Mouse (Mus musculus): ENCODE results near the gene Stra6. TPM values are rescaled to one million over a fixed set of nuclear protein-coding genes. Genes with fewer than 3 reads are reported as not detected.

Stra6 gene
- polyA plus RNA-seq, 1 experiment from 2014 or later = 4.0 TPM

- no peaks in the 10 kb centered on the region for H3K4me1 ChIP-seq (ENCODE audit: insufficient read depth)
- H3K9ac ChIP-seq = no peak overlapping the region
- no peaks in the 10 kb centered on the region for H3K27me3 ChIP-seq (ENCODE audit: insufficient read depth, low read length)
- no peaks in the 10 kb centered on the region for H3K36me3 ChIP-seq (ENCODE audit: insufficient read depth)
- no peak overlapping the region for H3K27ac ChIP-seq (ENCODE audit: low read depth)
- WGBS = 58% methylated on average over 5 of the region's 5 CpGs
- no peak overlapping the region for H3K4me3 ChIP-seq (ENCODE audit: low read depth, low read length)
- no peak overlapping the region for H3K4me2 ChIP-seq
- DNase-seq (no peak), ATAC-seq (ENCODE audit: insufficient read depth) (no peak)
- H3K9me3 ChIP-seq (ENCODE audit: low read depth, low read length) = no peaks in the 10 kb centered on the region
- no peak for TF ChIP-seq CTCF (IDR thresholded peaks at IDR 0.05; ENCODE audit: low read depth)
Observed at GRCm38 (mm10) chr9:58028841-58029240, 34.7 kb upstream of the Stra6 start.

- 76% methylated on average over 6 of the region's 6 CpGs for WGBS
- Histone ChIP-seq H3K36me3 (ENCODE audit: insufficient read depth) (no peaks in the 10 kb centered on the region), H3K9me3 (ENCODE audit: low read depth, low read length) (no peaks in the 10 kb centered on the region), H3K9ac (no peak overlapping the region), H3K27ac (ENCODE audit: low read depth) (no peak overlapping the region), H3K4me1 (ENCODE audit: insufficient read depth) (no peaks in the 10 kb centered on the region), H3K4me3 (ENCODE audit: low read depth, low read length) (no peak overlapping the region), H3K4me2 (no peak overlapping the region), H3K27me3 (ENCODE audit: insufficient read depth, low read length) (no peaks in the 10 kb centered on the region)
- no peak for ATAC-seq (ENCODE audit: insufficient read depth)
- TF ChIP-seq CTCF (IDR thresholded peaks at IDR 0.05; ENCODE audit: low read depth) = no peak
- no peak for DNase-seq
Observed at GRCm38 (mm10) chr9:58029635-58030034, 34.0 kb upstream of the Stra6 start.

GRCm38 (mm10) chr9:58031895-58032294 is 31.7 kb upstream of the Stra6 start:
- no peak overlapping the region for H3K4me3 ChIP-seq (ENCODE audit: low read depth, low read length)
- no peaks in the 10 kb centered on the region for H3K4me1 ChIP-seq (ENCODE audit: insufficient read depth)
- ATAC-seq (ENCODE audit: insufficient read depth) = no peak
- DNase-seq = no peak
- no peak overlapping the region for H3K4me2 ChIP-seq
- no peak overlapping the region for H3K9ac ChIP-seq
- WGBS = 56% methylated on average over 5 of the region's 5 CpGs
- TF ChIP-seq CTCF (IDR thresholded peaks at IDR 0.05; ENCODE audit: low read depth) = no peak
- H3K27me3 ChIP-seq (ENCODE audit: insufficient read depth, low read length) = no peaks in the 10 kb centered on the region
- H3K27ac ChIP-seq (ENCODE audit: low read depth) = no peak overlapping the region
- no peaks in the 10 kb centered on the region for H3K9me3 ChIP-seq (ENCODE audit: low read depth, low read length)
- no peaks in the 10 kb centered on the region for H3K36me3 ChIP-seq (ENCODE audit: insufficient read depth)

GRCm38 (mm10) chr9:58035519-58035918 is 28.1 kb upstream of the Stra6 start:
- H3K27me3 ChIP-seq (ENCODE audit: insufficient read depth, low read length) = peaks cover 8% of the 10 kb centered on the region; the same call in 1 of the 2 replicates
- no peak overlapping the region for H3K4me3 ChIP-seq (ENCODE audit: low read depth, low read length)
- no peak for TF ChIP-seq CTCF (IDR thresholded peaks at IDR 0.05; ENCODE audit: low read depth)
- H3K9me3 ChIP-seq (ENCODE audit: low read depth, low read length) = no peaks in the 10 kb centered on the region
- WGBS = 50% methylated on average over 2 of the region's 2 CpGs
- H3K27ac ChIP-seq (ENCODE audit: low read depth) = no peak overlapping the region
- no peaks in the 10 kb centered on the region for H3K36me3 ChIP-seq (ENCODE audit: insufficient read depth)
- H3K9ac ChIP-seq = no peak overlapping the region
- no peak for DNase-seq
- no peaks in the 10 kb centered on the region for H3K4me1 ChIP-seq (ENCODE audit: insufficient read depth)
- no peak for ATAC-seq (ENCODE audit: insufficient read depth)
- no peak overlapping the region for H3K4me2 ChIP-seq

GRCm38 (mm10) chr9:58035951-58036698 is 27.5 kb upstream of the Stra6 start:
- no peak for DNase-seq
- no peaks in the 10 kb centered on the region for H3K9me3 ChIP-seq (ENCODE audit: low read depth, low read length)
- no peak overlapping the region for H3K27ac ChIP-seq (ENCODE audit: low read depth)
- peaks cover 8% of the 10 kb centered on the region; the same call in 1 of the 2 replicates for H3K27me3 ChIP-seq (ENCODE audit: insufficient read depth, low read length)
- no peak for ATAC-seq (ENCODE audit: insufficient read depth)
- 54% methylated on average over 7 of the region's 7 CpGs for WGBS
- no peaks in the 10 kb centered on the region for H3K4me1 ChIP-seq (ENCODE audit: insufficient read depth)
- H3K4me2 ChIP-seq = no peak overlapping the region
- H3K9ac ChIP-seq = no peak overlapping the region
- no peak for TF ChIP-seq CTCF (IDR thresholded peaks at IDR 0.05; ENCODE audit: low read depth)
- no peaks in the 10 kb centered on the region for H3K36me3 ChIP-seq (ENCODE audit: insufficient read depth)
- no peak overlapping the region for H3K4me3 ChIP-seq (ENCODE audit: low read depth, low read length)

GRCm38 (mm10) chr9:58036961-58037360 is 26.6 kb upstream of the Stra6 start:
- no peak overlapping the region for H3K4me3 ChIP-seq (ENCODE audit: low read depth, low read length)
- WGBS = 66% methylated on average over 4 of the region's 4 CpGs
- H3K9me3 ChIP-seq (ENCODE audit: low read depth, low read length) = no peaks in the 10 kb centered on the region
- no peak for ATAC-seq (ENCODE audit: insufficient read depth)
- DNase-seq = no peak
- no peak for TF ChIP-seq CTCF (IDR thresholded peaks at IDR 0.05; ENCODE audit: low read depth)
- no peak overlapping the region for H3K27ac ChIP-seq (ENCODE audit: low read depth)
- H3K4me2 ChIP-seq = no peak overlapping the region
- no peaks in the 10 kb centered on the region for H3K36me3 ChIP-seq (ENCODE audit: insufficient read depth)
- H3K4me1 ChIP-seq (ENCODE audit: insufficient read depth) = no peaks in the 10 kb centered on the region
- peaks cover 8% of the 10 kb centered on the region; the same call in 1 of the 2 replicates for H3K27me3 ChIP-seq (ENCODE audit: insufficient read depth, low read length)
- H3K9ac ChIP-seq = no peak overlapping the region

- H3K36me3 ChIP-seq (ENCODE audit: insufficient read depth) = no peaks in the 10 kb centered on the region
- no peaks in the 10 kb centered on the region for H3K4me1 ChIP-seq (ENCODE audit: insufficient read depth)
- peak; percentile 92 for DNase-seq
- 30% methylated on average over 19 of the region's 19 CpGs for WGBS
- H3K9me3 ChIP-seq (ENCODE audit: low read depth, low read length) = no peaks in the 10 kb centered on the region
- no peak overlapping the region for H3K27ac ChIP-seq (ENCODE audit: low read depth)
- peak; percentile 80 for ATAC-seq (ENCODE audit: insufficient read depth)
- H3K4me3 ChIP-seq (ENCODE audit: low read depth, low read length) = no peak overlapping the region
- peaks cover 8% of the 10 kb centered on the region; the same call in 1 of the 2 replicates for H3K27me3 ChIP-seq (ENCODE audit: insufficient read depth, low read length)
- no peak overlapping the region for H3K9ac ChIP-seq
- H3K4me2 ChIP-seq = no peak overlapping the region
- peak; percentile 97 for TF ChIP-seq CTCF (IDR thresholded peaks at IDR 0.05; ENCODE audit: low read depth)
Observed at GRCm38 (mm10) chr9:58038500-58039168, 25.0 kb upstream of the Stra6 start.
